Mouse (Mus musculus): ENCODE measurements around the gene Sycp2. TPM values are rescaled to one million over a fixed set of nuclear protein-coding genes. Genes with fewer than 3 reads are reported as not detected.
"Not testable (repeated sequence)": the region's sequence is repeated elsewhere in the genome, so short reads cannot be mapped to it uniquely, and the experiment has no call there.

Sycp2 gene
- polyA plus RNA-seq, 1 experiment from 2014 or later: 0.12 TPM

- no peaks in the 10 kb centered on the region for H3K36me3 ChIP-seq
- peaks cover 40% of the 10 kb centered on the region for H3K27me3 ChIP-seq (ENCODE audit: insufficient read depth, poor library complexity, severe bottlenecking)
- DNase-seq (ENCODE audit: low spot score): no peak
- no peak overlapping the region for H3K27ac ChIP-seq
- whole genome bisulfite sequencing: 80% methylated on average over 6 of the region's 6 CpGs
- peaks cover 22% of the 10 kb centered on the region for H3K4me1 ChIP-seq (replicated peaks)
- H3K9me3 ChIP-seq: peaks cover 9% of the 10 kb centered on the region
- no peak overlapping the region for H3K4me3 ChIP-seq
These were observed 2.8 kb upstream of the Sycp2 start for GRCm38 (mm10) chr2:178410286-178410685.

DNA sequence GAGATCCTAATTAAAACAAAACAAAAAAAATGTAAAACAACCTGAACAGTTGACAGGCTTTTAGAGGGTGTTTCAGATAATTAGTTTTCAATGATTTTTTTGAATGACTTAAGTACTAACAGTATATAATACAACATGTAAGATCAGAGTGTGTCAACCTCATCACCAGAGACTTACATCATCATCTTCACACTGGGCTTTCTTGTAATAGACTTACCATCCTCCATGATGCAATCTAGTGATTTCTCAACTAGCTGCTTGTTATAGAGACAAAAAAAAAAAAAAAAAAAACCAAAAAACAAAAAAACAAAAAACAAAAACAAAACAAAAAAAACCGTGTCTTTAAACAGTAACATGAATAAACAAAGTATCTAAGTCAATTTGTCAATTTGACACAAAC is 1.5 kb upstream of the Sycp2 start:
- WGBS: 60% methylated on average over 1 of the region's 1 CpGs
- H3K27me3 ChIP-seq (ENCODE audit: insufficient read depth, poor library complexity, severe bottlenecking): peaks cover 29% of the 10 kb centered on the region
- H3K4me3 ChIP-seq: no peak overlapping the region
- H3K27ac ChIP-seq: no peak overlapping the region
- peaks cover 12% of the 10 kb centered on the region for H3K4me1 ChIP-seq (replicated peaks)
- no peak for DNase-seq (ENCODE audit: low spot score)
- no peaks in the 10 kb centered on the region for H3K36me3 ChIP-seq
- H3K9me3 ChIP-seq: peaks cover 9% of the 10 kb centered on the region

- H3K9me3 ChIP-seq: no peaks in the 10 kb centered on the region
- no peaks in the 10 kb centered on the region for H3K4me1 ChIP-seq (replicated peaks)
- no peak overlapping the region for H3K27ac ChIP-seq
- 77% methylated on average over 4 of the region's 4 CpGs for WGBS
- no peak overlapping the region for H3K4me3 ChIP-seq
- H3K36me3 ChIP-seq: no peaks in the 10 kb centered on the region
- no peak for DNase-seq (ENCODE audit: low spot score)
- H3K27me3 ChIP-seq (ENCODE audit: insufficient read depth, poor library complexity, severe bottlenecking): no peaks in the 10 kb centered on the region
These were observed 64.9 kb downstream of the Sycp2 start for GRCm38 (mm10) chr2:178342597-178342996.

DNA sequence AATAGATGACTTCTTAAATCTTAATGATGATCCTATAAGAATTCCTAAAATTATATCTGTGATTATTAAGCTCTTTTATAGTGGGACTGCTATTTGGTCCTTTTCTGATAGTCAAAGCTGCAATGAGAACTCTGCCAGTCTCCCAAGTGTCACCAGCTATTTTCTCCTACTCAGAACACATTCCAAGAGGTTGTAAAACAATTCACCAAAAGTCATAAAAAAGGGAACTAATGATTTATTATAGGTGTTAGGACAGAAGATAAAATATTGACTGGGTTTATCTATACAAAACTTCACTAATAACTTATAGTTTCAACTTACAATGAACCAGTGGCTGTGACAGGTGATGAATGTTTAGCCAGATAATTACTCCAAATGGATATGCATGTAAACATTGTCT is 65.4 kb downstream of the Sycp2 start:
- H3K9me3 ChIP-seq; DNase-seq (ENCODE audit: low spot score); H3K36me3 ChIP-seq; H3K27me3 ChIP-seq (ENCODE audit: insufficient read depth, poor library complexity, severe bottlenecking); H3K4me1 ChIP-seq (replicated peaks); H3K4me3 ChIP-seq; H3K27ac ChIP-seq: not testable (repeated sequence)

DNA sequence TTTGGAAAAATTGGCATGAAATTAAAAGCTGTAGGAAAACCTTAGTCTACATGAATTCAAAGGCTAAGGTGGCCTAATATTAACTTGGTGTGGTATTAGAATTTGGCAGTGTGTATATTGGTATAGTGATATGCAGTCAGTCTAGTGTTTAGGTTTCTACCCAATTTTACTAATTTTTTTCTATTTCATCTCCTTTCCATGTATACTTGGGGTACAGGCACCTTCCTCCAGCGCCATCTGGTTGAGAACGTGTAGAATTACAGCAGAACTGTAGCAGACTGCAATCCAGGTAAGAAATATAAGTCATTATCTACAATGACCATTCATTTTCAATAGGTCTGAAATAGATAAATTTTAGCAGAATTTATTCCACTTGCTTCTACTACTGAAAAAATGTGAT is 68.4 kb downstream of the Sycp2 start:
- 1% methylated on average over 2 of the region's 2 CpGs for WGBS
- no peak for DNase-seq (ENCODE audit: low spot score)
- Histone ChIP-seq H3K27ac (no peak overlapping the region), H3K9me3 (no peaks in the 10 kb centered on the region), H3K27me3 (ENCODE audit: insufficient read depth, poor library complexity, severe bottlenecking) (no peaks in the 10 kb centered on the region), H3K4me3 (no peak overlapping the region), H3K4me1 (replicated peaks) (no peaks in the 10 kb centered on the region), H3K36me3 (no peaks in the 10 kb centered on the region)

DNA sequence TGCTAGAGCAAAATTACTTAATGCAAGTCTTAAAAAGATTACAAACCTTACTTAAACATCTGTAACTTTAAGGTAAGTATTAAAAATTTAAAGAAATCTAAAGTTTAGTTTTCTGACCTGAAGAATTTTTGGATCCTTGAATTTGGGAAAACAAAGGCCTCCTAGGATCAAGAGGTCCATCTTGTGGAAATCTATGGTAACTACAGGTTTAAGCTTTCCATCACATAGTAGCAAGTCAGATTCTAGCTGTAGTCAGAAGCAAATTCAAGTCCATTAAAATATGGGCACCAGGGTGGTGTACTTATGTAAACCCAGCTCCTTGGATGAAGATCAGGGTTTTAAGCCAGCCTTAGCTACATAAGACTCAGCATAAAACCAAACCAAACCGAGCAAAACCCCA is 69.6 kb downstream of the Sycp2 start:
- 37% methylated on average over 1 of the region's 1 CpGs for WGBS
- no peak for DNase-seq (ENCODE audit: low spot score)
- no peak overlapping the region for H3K4me3 ChIP-seq
- no peaks in the 10 kb centered on the region for H3K4me1 ChIP-seq (replicated peaks)
- no peaks in the 10 kb centered on the region for H3K9me3 ChIP-seq
- no peak overlapping the region for H3K27ac ChIP-seq
- H3K27me3 ChIP-seq (ENCODE audit: insufficient read depth, poor library complexity, severe bottlenecking): no peaks in the 10 kb centered on the region
- no peaks in the 10 kb centered on the region for H3K36me3 ChIP-seq

- Histone ChIP-seq H3K4me1 (replicated peaks) (peaks cover 18% of the 10 kb centered on the region), H3K27me3 (ENCODE audit: insufficient read depth, poor library complexity, severe bottlenecking) (no peaks in the 10 kb centered on the region), H3K36me3 (no peaks in the 10 kb centered on the region), H3K9me3 (no peaks in the 10 kb centered on the region), H3K4me3 (no peak overlapping the region), H3K27ac (no peak overlapping the region)
- WGBS: 78% methylated on average over 1 of the region's 1 CpGs
- no peak for DNase-seq (ENCODE audit: low spot score)
These were observed 77.5 kb downstream of the Sycp2 start for GRCm38 (mm10) chr2:178329986-178330385.

GRCm38 (mm10) chr2:178329551-178329950 is 77.9 kb downstream of the Sycp2 start:
- DNase-seq (ENCODE audit: low spot score): no peak
- 87% methylated on average over 5 of the region's 5 CpGs for WGBS
- H3K4me1 ChIP-seq (replicated peaks): peaks cover 18% of the 10 kb centered on the region

GRCm38 (mm10) chr2:178327466-178328040 is 79.9 kb downstream of the Sycp2 start:
- no peaks in the 10 kb centered on the region for H3K9me3 ChIP-seq
- WGBS: 14% methylated on average over 12 of the region's 12 CpGs
- H3K27me3 ChIP-seq (ENCODE audit: insufficient read depth, poor library complexity, severe bottlenecking): no peaks in the 10 kb centered on the region
- peak overlapping the region; percentile 78 for H3K27ac ChIP-seq
- H3K36me3 ChIP-seq: no peaks in the 10 kb centered on the region
- peak overlapping the region; percentile 31 for H3K4me3 ChIP-seq
- peaks cover 18% of the 10 kb centered on the region for H3K4me1 ChIP-seq (replicated peaks)
- DNase-seq (ENCODE audit: low spot score): peak; percentile 85

More at GRCm38 (mm10) chr2:178329551-178329950, 77.9 kb downstream of the Sycp2 start:
- Histone ChIP-seq H3K4me3 (no peak overlapping the region), H3K27me3 (ENCODE audit: insufficient read depth, poor library complexity, severe bottlenecking) (no peaks in the 10 kb centered on the region), H3K36me3 (no peaks in the 10 kb centered on the region), H3K9me3 (no peaks in the 10 kb centered on the region), H3K27ac (no peak overlapping the region)

GRCm38 (mm10) chr2:178326750-178327465 is 80.6 kb downstream of the Sycp2 start:
- H3K27me3 ChIP-seq (ENCODE audit: insufficient read depth, poor library complexity, severe bottlenecking): no peaks in the 10 kb centered on the region
- peak overlapping the region; percentile 31; the same call in 1 of the 2 replicates for H3K4me3 ChIP-seq
- WGBS: 43% methylated on average over 5 of the region's 5 CpGs
- H3K27ac ChIP-seq: peak overlapping the region; percentile 78; the same call in 1 of the 2 replicates
- DNase-seq (ENCODE audit: low spot score): no peak
- no peaks in the 10 kb centered on the region for H3K36me3 ChIP-seq
- H3K4me1 ChIP-seq (replicated peaks): peaks cover 18% of the 10 kb centered on the region
- no peaks in the 10 kb centered on the region for H3K9me3 ChIP-seq

DNA sequence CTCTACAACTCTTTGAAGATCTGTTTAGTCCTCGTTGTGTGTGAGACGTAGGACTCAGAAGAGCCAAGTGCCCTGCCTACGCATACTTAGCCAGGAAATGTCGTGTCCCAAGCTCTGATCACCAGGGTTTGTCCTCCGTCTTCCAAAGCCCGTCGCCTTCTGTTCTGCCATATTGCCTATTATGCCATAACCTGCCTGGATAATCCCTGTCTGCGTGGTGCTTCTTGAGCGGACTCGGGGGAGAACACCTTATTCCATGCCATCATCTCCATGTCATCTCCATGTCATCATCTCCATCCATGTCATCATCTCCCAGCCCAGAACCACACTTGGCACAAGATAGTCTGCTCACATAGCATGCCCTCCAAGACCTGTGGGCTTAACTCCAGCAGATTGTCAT is 81.4 kb downstream of the Sycp2 start:
- Histone ChIP-seq H3K4me3 (no peak overlapping the region), H3K36me3 (no peaks in the 10 kb centered on the region), H3K4me1 (replicated peaks) (peaks cover 18% of the 10 kb centered on the region), H3K27me3 (ENCODE audit: insufficient read depth, poor library complexity, severe bottlenecking) (no peaks in the 10 kb centered on the region), H3K27ac (no peak overlapping the region), H3K9me3 (no peaks in the 10 kb centered on the region)
- WGBS: 90% methylated on average over 10 of the region's 10 CpGs
- no peak for DNase-seq (ENCODE audit: low spot score)

DNA sequence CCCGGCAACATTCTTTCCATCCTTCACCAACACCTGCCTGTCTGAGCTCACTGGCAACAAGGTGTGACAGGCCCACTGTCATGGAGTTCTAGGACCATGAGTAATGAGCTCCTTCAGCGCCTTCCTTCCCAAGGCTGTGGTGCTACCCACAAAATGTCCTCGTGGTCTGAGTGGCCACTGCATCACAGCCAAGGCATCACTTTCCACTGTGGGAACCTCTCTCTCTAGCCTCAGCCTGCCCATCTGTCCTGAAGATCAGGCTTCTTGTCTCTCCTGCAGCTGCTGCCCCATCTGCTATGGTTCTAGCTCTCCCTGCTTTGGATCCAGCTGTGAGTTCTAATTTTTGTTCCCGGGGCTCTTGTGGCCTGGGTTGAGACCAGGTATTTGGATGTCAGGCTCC is 82.7 kb downstream of the Sycp2 start:
- DNase-seq (ENCODE audit: low spot score): no peak
- Histone ChIP-seq H3K4me3 (no peak overlapping the region), H3K4me1 (replicated peaks) (peaks cover 18% of the 10 kb centered on the region), H3K9me3 (no peaks in the 10 kb centered on the region), H3K27ac (no peak overlapping the region), H3K27me3 (ENCODE audit: insufficient read depth, poor library complexity, severe bottlenecking) (no peaks in the 10 kb centered on the region), H3K36me3 (no peaks in the 10 kb centered on the region)
- WGBS: 82% methylated on average over 4 of the region's 4 CpGs

DNA sequence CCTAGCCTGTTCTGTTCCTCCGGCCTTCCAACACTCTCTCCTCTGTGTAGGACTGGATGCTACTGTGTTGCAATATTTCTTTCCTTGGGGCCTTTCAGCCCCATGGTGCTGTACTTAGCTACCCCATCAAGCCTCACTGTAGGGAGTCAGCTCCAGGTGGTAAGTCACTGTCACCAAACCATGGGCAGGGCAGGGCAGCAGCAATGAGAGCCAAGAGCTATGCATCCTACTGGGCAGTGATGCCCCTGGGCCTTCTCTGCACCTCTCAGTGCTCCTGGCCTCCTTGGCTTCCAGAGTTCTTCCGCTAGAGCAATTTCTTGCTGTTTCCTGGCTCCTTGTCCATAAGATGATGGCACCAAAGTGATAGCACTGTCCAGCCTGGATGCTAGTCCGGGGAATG is 83.1 kb downstream of the Sycp2 start:
- 89% methylated on average over 3 of the region's 3 CpGs for WGBS
- Histone ChIP-seq H3K4me1 (replicated peaks) (peaks cover 18% of the 10 kb centered on the region), H3K27ac (no peak overlapping the region), H3K9me3 (no peaks in the 10 kb centered on the region), H3K36me3 (no peaks in the 10 kb centered on the region), H3K4me3 (no peak overlapping the region), H3K27me3 (ENCODE audit: insufficient read depth, poor library complexity, severe bottlenecking) (no peaks in the 10 kb centered on the region)
- DNase-seq (ENCODE audit: low spot score): no peak
